In the genomic region with DNA sequence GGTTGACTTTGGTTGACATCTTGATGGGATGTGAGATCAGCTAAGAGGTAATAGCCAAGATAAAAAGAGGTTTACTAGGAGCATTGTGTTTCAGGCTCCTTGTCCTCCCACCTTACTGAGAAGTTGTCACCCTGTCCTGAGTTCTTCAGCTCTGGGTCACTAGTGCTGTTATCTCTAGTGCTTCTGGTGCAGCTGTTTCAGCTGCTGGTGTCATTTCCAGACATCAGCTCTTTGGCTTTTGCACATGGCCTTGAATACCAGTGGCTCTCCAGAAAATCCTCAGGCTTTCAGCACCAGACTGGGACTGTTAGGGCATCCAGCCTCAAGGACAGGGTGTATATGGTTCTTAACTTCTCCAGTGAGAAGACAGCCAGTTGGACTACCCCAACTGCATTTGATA, we compare ENCODE assay signal across 28 mouse cellular contexts.
"Had no signal": no experiment of that assay in that cellular context is flagged by ENCODE, and none has a peak within 500 bp of the region (broad histone marks: within the 10 kb centered on the region; RNA-seq: fewer than 3 reads in every experiment).

No protein-coding gene starts in this region.

- H3K4me2 ChIP-seq: limb, embryonic 12.5 days; limb, embryonic 13.5 days; limb, embryonic 15.5 days; liver, embryonic 11.5 days; liver, embryonic 12.5 days; liver, embryonic 13.5 days; liver, embryonic 15.5 days; lung, embryonic 14.5 days; lung, embryonic 15.5 days; midbrain, embryonic 11.5 days; midbrain, embryonic 12.5 days; midbrain, embryonic 13.5 days; midbrain, embryonic 15.5 days had no signal

- H3K27ac ChIP-seq: left cerebral cortex, adult 2 months; limb, embryonic 10.5 days; limb, embryonic 12.5 days; limb, embryonic 13.5 days; limb, embryonic 15.5 days; liver, embryonic 12.5 days; liver, embryonic 13.5 days; liver, embryonic 14.5 days; liver, embryonic 15.5 days; lung, embryonic 15.5 days; macrophage; midbrain, embryonic 10.5 days; midbrain, embryonic 12.5 days; midbrain, embryonic 13.5 days; midbrain, embryonic 15.5 days had no signal

- DNase-seq: left cerebral cortex, postnatal 4 days; liver; liver, embryonic 13.5 days; liver, postnatal 0 days; lung, adult 18-20 months; lung, adult 2 months; lung, embryonic 14.5 days; lung, postnatal 10 days; lung, postnatal 14 days; lung, postnatal 36 days; lung, postnatal 4 days had no signal

- H3K36me3 ChIP-seq: limb, embryonic 10.5 days; limb, embryonic 12.5 days; limb, embryonic 13.5 days; limb, embryonic 15.5 days; liver, embryonic 12.5 days; liver, embryonic 13.5 days; liver, embryonic 15.5 days; lung, embryonic 15.5 days; midbrain, embryonic 10.5 days; midbrain, embryonic 12.5 days; midbrain, embryonic 13.5 days; midbrain, embryonic 15.5 days had no signal

- H3K27me3 ChIP-seq: limb, embryonic 12.5 days; limb, embryonic 13.5 days; limb, embryonic 15.5 days; liver, embryonic 12.5 days; liver, embryonic 13.5 days; liver, embryonic 15.5 days; lung, embryonic 15.5 days; megakaryocyte, embryonic 14.5 days; midbrain, embryonic 12.5 days; midbrain, embryonic 13.5 days; midbrain, embryonic 15.5 days had no signal

- H3K4me3 ChIP-seq: left cerebral cortex, adult 2 months; limb, embryonic 10.5 days; limb, embryonic 12.5 days; limb, embryonic 13.5 days; limb, embryonic 15.5 days; liver, embryonic 12.5 days; liver, embryonic 13.5 days; liver, embryonic 15.5 days; lung, embryonic 15.5 days; megakaryocyte, embryonic 14.5 days; midbrain, embryonic 10.5 days; midbrain, embryonic 12.5 days; midbrain, embryonic 13.5 days; midbrain, embryonic 15.5 days had no signal

- H3K4me1 ChIP-seq: limb, embryonic 10.5 days; limb, embryonic 12.5 days; limb, embryonic 15.5 days; liver, embryonic 12.5 days; liver, embryonic 13.5 days; liver, embryonic 15.5 days; lung, embryonic 15.5 days; megakaryocyte, embryonic 14.5 days; midbrain, embryonic 10.5 days; midbrain, embryonic 12.5 days; midbrain, embryonic 13.5 days; midbrain, embryonic 15.5 days had no signal
